Mouse (Mus musculus): ENCODE measurements around the gene Rapgef1. TPM values are rescaled to one million over a fixed set of nuclear protein-coding genes. Genes with fewer than 3 reads are reported as not detected.

Gene Rapgef1
- total and polyA plus RNA-seq, 3 experiments = 24.3 to 43.3 (median 42.0) TPM

DNA sequence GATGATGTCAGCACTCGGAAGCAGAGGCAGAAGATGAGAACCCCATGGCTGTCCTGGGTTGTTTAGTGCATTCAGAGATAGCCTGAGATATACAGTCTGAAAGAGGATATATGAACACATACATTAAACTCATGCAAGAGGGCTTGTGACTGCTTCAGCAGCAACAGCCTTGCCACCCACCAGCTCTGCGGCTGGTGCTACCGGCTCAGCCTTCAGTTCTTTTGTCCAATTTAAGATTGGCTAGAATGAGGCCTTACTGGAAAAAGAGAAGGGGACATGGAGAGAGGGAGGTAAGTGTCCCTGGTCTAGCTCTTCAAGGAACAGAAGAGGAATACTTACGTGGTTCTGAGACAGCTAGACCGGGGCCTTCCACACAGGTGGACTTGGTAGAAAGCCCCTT lies 13.9 kb upstream of the Rapgef1 start:
- no peak overlapping the region for H3K4me3 ChIP-seq (ENCODE audit: low read depth, low read length)
- ATAC-seq (ENCODE audit: extremely low read depth, insufficient number of reproducible peaks, low FRiP score, poor library complexity, severe bottlenecking) = no peak
- H3K4me1 ChIP-seq (ENCODE audit: insufficient read depth, low read depth, low read length) = no peaks in the 10 kb centered on the region
- H3K27me3 ChIP-seq (ENCODE audit: insufficient read depth, low read length) = peaks cover 45% of the 10 kb centered on the region
- TF ChIP-seq TAL1 (conservative IDR thresholded peaks at IDR 0.05; ENCODE audit: low read depth, low read length) = no peak
- no peak for TF ChIP-seq CTCF (IDR thresholded peaks at IDR 0.05; ENCODE audit: low read depth, low read length)
- DNase-seq (ENCODE audit: low spot score) = no peak
- no peaks in the 10 kb centered on the region for H3K36me3 ChIP-seq (replicated peaks)
- no peaks in the 10 kb centered on the region for H3K9me3 ChIP-seq (replicated peaks)

- DNase-seq (ENCODE audit: low spot score) (no peak), ATAC-seq (ENCODE audit: extremely low read depth, insufficient number of reproducible peaks, low FRiP score, poor library complexity, severe bottlenecking) (no peak)
- Histone ChIP-seq H3K4me3 (ENCODE audit: low read depth, low read length) (no peak overlapping the region), H3K27me3 (ENCODE audit: insufficient read depth, low read length) (peaks cover 41% of the 10 kb centered on the region), H3K36me3 (replicated peaks) (no peaks in the 10 kb centered on the region), H3K4me1 (ENCODE audit: insufficient read depth, low read depth, low read length) (no peaks in the 10 kb centered on the region), H3K9me3 (replicated peaks) (no peaks in the 10 kb centered on the region)
- TF ChIP-seq GATA2 (IDR thresholded peaks at IDR 0.05; ENCODE audit: borderline replicate concordance, low read depth, low read length) (no peak), CTCF (IDR thresholded peaks at IDR 0.05; ENCODE audit: low read depth, low read length) (no peak), TAL1 (conservative IDR thresholded peaks at IDR 0.05; ENCODE audit: low read depth, low read length) (no peak), GATA1 (IDR thresholded peaks at IDR 0.05; ENCODE audit: borderline replicate concordance, low read length) (no peak), POLR2AphosphoS5 (IDR thresholded peaks at IDR 0.05; ENCODE audit: insufficient replicate concordance, low read depth, low read length) (no peak)
Measured at GRCm38 (mm10) chr2:29606460-29606859, 13.1 kb upstream of the Rapgef1 start.

DNA sequence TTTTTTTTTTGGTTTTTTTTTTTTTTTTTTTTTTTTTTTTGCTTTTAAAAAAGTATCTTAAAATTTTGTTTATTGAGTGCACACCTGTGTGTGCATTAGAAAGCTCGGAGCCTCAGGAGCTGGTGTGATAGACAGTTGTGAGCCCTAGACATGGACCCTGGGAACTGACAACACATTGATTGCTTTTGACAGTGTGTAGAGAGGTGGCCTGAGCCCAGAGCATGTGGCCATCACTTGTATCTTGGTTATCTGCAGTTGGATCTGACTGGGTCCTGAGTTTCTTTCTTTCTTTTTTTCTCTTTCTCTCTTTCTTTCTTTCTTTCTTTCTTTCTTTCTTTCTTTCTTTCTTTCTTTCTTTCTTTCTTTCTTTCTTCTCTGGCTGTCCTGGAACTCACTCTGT lies 2.2 kb upstream of the Rapgef1 start:
- H3K9me3 ChIP-seq (replicated peaks) = no peaks in the 10 kb centered on the region
- H3K27me3 ChIP-seq (ENCODE audit: insufficient read depth, low read length) = peaks cover 28% of the 10 kb centered on the region
- H3K4me1 ChIP-seq (ENCODE audit: insufficient read depth, low read depth, low read length) = peaks cover 26% of the 10 kb centered on the region
- no peak for TF ChIP-seq POLR2AphosphoS5 (IDR thresholded peaks at IDR 0.05; ENCODE audit: insufficient replicate concordance, low read depth, low read length)
- TF ChIP-seq CTCF (IDR thresholded peaks at IDR 0.05; ENCODE audit: low read depth, low read length) = no peak
- no peak for TF ChIP-seq TAL1 (conservative IDR thresholded peaks at IDR 0.05; ENCODE audit: low read depth, low read length)
- TF ChIP-seq GATA1 (IDR thresholded peaks at IDR 0.05; ENCODE audit: borderline replicate concordance, low read length) = no peak
- no peak for TF ChIP-seq GATA2 (IDR thresholded peaks at IDR 0.05; ENCODE audit: borderline replicate concordance, low read depth, low read length)
- ATAC-seq (ENCODE audit: extremely low read depth, insufficient number of reproducible peaks, low FRiP score, poor library complexity, severe bottlenecking) = no peak
- no peak for DNase-seq (ENCODE audit: low spot score)
- H3K36me3 ChIP-seq (replicated peaks) = peaks cover 12% of the 10 kb centered on the region
- H3K4me3 ChIP-seq (ENCODE audit: low read depth, low read length) = no peak overlapping the region

DNA sequence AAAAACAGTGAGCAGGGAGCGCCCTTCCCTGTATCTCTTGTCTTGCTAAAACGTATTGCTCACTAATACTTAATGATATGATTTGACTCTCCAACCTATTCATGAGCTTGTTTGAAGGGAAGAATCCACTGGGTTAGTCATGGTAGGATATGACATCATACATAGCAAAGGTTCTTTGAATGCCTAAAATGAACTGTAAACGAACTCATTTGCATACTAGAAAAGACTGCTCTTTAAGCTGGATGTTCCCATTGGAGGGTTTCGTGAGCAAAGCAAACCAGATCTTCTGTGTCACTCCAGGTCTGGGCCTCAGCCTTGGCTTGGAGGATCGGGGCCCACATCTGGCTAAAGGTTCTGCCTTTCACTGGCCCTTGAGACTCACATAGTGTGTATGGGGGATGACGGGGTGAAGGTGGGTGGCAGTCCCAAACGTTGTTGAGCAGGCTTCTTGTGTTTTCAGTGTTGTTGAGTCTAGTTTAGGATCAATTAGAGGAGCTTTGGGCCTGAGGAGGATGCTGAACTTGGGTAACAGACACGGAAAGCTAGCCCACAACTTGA lies 515 bp upstream of the Rapgef1 start:
- no peak for ATAC-seq (ENCODE audit: extremely low read depth, insufficient number of reproducible peaks, low FRiP score, poor library complexity, severe bottlenecking)
- Histone ChIP-seq H3K4me3 (ENCODE audit: low read depth, low read length) (peak overlapping the region; percentile 82), H3K9me3 (replicated peaks) (no peaks in the 10 kb centered on the region)

DNA sequence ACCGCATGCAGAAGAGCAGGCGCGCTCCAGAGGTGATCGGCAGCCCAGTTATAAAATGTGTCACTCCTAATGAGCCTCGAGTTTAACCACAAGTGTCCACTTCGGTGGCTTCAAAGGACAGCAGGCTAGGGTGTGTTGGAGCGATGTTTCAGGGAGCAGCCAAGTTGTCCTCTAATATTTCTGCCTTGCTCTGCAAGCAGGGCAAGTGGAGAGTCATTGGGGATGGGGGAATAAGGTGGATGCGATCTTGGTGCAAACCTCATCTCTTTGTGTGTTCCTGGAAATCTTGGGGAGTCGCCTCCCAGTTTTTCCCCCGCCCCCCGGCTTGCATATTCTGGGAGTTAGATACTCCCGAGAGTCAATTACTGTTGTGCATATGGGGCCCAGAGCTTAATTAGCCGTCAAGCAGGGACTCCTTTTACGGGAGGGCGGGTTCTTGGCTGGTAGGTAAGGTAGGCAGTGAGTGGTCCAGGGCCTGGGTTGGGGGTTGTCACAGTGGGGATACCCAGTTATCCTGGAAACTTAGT lies 844 bp downstream of the Rapgef1 start:
- H3K27me3 ChIP-seq (ENCODE audit: insufficient read depth, low read length) = peaks cover 8% of the 10 kb centered on the region
- H3K9me3 ChIP-seq (replicated peaks) = no peaks in the 10 kb centered on the region
- peaks cover 38% of the 10 kb centered on the region for H3K36me3 ChIP-seq (replicated peaks)
- TF ChIP-seq POLR2AphosphoS5 (IDR thresholded peaks at IDR 0.05; ENCODE audit: insufficient replicate concordance, low read depth, low read length) (no peak), CTCF (IDR thresholded peaks at IDR 0.05; ENCODE audit: low read depth, low read length) (no peak), GATA1 (IDR thresholded peaks at IDR 0.05; ENCODE audit: borderline replicate concordance, low read length) (no peak), TAL1 (conservative IDR thresholded peaks at IDR 0.05; ENCODE audit: low read depth, low read length) (no peak), GATA2 (IDR thresholded peaks at IDR 0.05; ENCODE audit: borderline replicate concordance, low read depth, low read length) (no peak)
- H3K4me3 ChIP-seq (ENCODE audit: low read depth, low read length) = peak overlapping the region; percentile 82
- H3K4me1 ChIP-seq (ENCODE audit: insufficient read depth, low read depth, low read length) = peaks cover 57% of the 10 kb centered on the region
- DNase-seq (ENCODE audit: low spot score) (no peak), ATAC-seq (ENCODE audit: extremely low read depth, insufficient number of reproducible peaks, low FRiP score, poor library complexity, severe bottlenecking) (no peak)

More for the DNA sequence above, 515 bp upstream of the Rapgef1 start:
- no peak for DNase-seq (ENCODE audit: low spot score)
- Histone ChIP-seq H3K4me1 (ENCODE audit: insufficient read depth, low read depth, low read length) (peaks cover 43% of the 10 kb centered on the region), H3K36me3 (replicated peaks) (peaks cover 28% of the 10 kb centered on the region), H3K27me3 (ENCODE audit: insufficient read depth, low read length) (peaks cover 17% of the 10 kb centered on the region)
- no peak for TF ChIP-seq CTCF (IDR thresholded peaks at IDR 0.05; ENCODE audit: low read depth, low read length)
- no peak for TF ChIP-seq TAL1 (conservative IDR thresholded peaks at IDR 0.05; ENCODE audit: low read depth, low read length)
- TF ChIP-seq GATA2 (IDR thresholded peaks at IDR 0.05; ENCODE audit: borderline replicate concordance, low read depth, low read length) = no peak
- no peak for TF ChIP-seq GATA1 (IDR thresholded peaks at IDR 0.05; ENCODE audit: borderline replicate concordance, low read length)
- TF ChIP-seq POLR2AphosphoS5 (IDR thresholded peaks at IDR 0.05; ENCODE audit: insufficient replicate concordance, low read depth, low read length) = no peak

GRCm38 (mm10) chr2:29621163-29621562 lies 1.6 kb downstream of the Rapgef1 start:
- DNase-seq (ENCODE audit: low spot score) (no peak), ATAC-seq (ENCODE audit: extremely low read depth, insufficient number of reproducible peaks, low FRiP score, poor library complexity, severe bottlenecking) (no peak)
- peaks cover 8% of the 10 kb centered on the region for H3K27me3 ChIP-seq (ENCODE audit: insufficient read depth, low read length)
- H3K9me3 ChIP-seq (replicated peaks) = no peaks in the 10 kb centered on the region
- H3K36me3 ChIP-seq (replicated peaks) = peaks cover 46% of the 10 kb centered on the region
- TF ChIP-seq GATA2 (IDR thresholded peaks at IDR 0.05; ENCODE audit: borderline replicate concordance, low read depth, low read length) (no peak), TAL1 (conservative IDR thresholded peaks at IDR 0.05; ENCODE audit: low read depth, low read length) (no peak), CTCF (IDR thresholded peaks at IDR 0.05; ENCODE audit: low read depth, low read length) (no peak), POLR2AphosphoS5 (IDR thresholded peaks at IDR 0.05; ENCODE audit: insufficient replicate concordance, low read depth, low read length) (no peak), GATA1 (IDR thresholded peaks at IDR 0.05; ENCODE audit: borderline replicate concordance, low read length) (no peak)
- H3K4me3 ChIP-seq (ENCODE audit: low read depth, low read length) = peak overlapping the region; percentile 82; the same call in 1 of the 2 replicates
- peaks cover 63% of the 10 kb centered on the region for H3K4me1 ChIP-seq (ENCODE audit: insufficient read depth, low read depth, low read length)

Data from G1E (cell line).